Mouse (Mus musculus) c-Kit-positive CD71-positive TER-119-negative erythroid progenitor cells, embryonic 14.5 days (primary cell): ENCODE results near the gene Mindy2.
"Not testable (repeated sequence)": the region's sequence is repeated elsewhere in the genome, so short reads cannot be mapped to it uniquely, and the experiment has no call there.

Experiments used
- DNase-seq: peaks from one replicate; pipeline ENCODE4 v3.0.0-alpha.2; 2013; ENCODE audit warnings: low read depth

Gene Mindy2

DNA sequence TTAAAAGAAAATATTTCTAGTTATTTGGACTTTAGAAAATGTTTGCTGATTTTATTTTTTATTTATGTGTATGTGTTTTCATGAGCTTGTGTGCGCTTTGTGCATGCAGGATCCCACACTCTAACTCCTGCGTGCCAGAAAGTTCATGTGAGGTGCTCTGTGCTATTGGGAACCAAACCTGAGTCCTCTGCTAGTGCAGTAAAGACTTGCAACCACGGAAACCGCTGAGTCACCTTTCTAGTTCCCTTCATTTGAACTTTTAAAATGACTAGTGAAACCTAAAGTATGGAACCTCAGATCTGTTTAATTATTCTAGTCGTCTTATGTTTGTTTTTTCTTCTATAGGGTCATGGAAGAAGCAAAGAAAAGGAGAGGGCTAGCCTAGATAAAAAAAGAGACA, 76.0 kb downstream of the Mindy2 start:
- no peak for DNase-seq

DNA sequence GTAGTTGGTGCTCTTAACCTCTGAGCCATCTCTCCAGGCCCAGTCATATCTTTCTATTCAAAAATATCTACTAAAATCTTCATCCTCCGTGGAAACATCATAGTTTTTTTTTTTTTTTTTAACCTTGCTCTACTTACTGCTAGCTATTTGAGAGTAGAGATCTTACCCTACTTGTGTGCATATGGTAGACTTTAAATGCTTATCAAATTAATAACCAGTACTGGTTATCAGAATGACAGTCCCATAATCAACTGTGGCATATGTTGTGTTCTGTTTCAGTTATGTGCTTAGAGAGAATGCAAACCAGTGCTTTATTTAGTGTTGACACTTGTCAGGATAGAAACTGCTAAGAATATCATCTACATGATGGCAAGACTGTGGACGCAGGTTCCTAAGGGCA, 78.9 kb downstream of the Mindy2 start:
- no peak for DNase-seq

DNA sequence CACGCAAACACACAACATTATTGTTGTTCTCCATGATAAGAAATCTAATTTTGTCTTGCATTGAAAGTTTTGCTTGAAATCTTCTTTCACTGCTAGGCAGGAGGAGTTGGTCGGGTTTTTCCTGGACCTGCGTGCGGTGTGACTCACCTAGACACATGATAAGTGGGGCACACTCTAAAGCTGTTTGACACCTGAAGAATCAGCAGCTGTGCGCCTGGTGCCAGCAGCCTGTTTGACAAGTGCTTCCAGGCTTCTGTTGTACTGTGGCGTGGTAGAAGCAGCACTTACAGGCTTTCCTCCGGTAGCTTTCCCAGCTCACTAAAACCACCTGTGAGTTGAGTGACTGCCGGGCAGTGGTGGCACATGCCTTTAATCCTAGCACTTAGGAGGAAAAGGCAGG, 86.6 kb downstream of the Mindy2 start:
- no peak for DNase-seq

DNA sequence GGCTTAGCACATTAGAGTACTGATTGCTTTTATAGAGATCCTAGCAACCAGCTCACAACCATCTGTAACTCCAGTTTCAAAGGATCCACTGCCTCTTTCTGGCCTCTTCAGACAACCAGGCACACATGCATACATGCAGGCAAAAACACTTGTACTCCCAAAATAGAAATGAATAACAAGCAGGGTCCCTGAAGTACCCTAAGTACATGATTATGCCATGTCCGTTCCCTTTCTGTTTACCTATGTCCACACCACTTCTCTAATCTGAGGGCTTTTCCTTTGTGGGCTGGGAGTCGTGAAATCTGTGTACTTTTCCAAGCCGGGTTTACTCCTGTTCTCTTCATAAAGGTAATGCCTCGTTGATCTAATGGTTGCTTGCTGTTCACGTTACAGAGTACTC, 89.3 kb downstream of the Mindy2 start:
- DNase-seq, result no peak

DNA sequence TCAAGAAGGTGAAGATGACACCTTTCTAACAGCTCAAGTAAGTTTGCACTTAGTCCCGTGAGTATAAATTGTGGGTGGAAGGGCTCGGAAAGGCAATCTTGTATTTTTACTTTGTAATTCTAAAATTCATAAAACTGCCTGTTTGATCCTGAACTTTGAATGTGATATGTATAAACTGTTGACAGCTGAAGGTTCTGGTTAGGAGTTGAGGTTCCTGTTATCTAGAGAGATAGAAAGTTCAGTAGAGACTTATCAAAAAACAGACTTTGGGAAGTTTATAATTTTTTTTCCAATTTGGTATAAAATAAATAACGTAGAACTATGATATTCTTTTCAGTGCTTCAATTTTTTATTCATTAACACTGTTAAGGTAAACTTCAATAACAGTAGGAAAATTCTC, 94.1 kb downstream of the Mindy2 start:
- DNase-seq, result no peak

DNA sequence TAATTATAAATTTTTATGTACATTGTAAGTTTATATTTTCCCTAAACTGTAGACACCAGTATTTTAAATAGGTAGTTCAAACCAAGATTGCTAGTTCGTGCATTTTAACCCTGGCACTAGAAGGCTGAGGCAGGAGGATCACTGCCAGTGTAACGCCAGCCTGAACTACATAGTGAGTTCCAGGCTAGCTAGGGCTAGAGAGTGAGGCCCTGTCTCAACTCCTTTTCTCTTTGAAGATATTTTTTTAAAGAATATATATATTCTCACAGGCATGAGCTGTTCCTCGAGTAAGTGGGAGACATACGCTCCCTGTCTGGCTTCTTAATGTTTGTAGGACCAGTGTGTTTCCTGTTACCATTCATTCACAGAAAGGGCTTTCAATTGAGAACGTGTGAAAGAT, 100.2 kb downstream of the Mindy2 start:
- no peak for DNase-seq

DNA sequence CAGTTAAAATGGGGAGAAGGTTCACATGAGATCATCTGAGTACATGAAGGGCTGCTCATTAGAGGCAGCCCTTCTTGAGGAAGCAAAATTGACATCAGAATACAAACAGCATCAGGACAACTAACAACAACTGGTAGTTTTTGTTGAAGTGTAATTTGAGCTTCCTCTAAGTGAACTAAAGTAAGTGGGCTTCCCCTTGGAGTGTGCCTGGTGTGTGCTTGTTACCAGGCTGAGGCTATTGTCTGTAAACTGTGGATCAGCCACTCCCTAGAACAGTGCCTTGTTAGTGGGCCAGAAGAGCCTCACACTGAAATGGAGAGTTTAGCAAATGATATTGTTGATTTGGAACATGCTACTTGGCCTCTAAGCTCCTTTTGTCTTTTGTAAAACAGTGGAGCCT, 101.5 kb downstream of the Mindy2 start:
- DNase-seq, result no peak

DNA sequence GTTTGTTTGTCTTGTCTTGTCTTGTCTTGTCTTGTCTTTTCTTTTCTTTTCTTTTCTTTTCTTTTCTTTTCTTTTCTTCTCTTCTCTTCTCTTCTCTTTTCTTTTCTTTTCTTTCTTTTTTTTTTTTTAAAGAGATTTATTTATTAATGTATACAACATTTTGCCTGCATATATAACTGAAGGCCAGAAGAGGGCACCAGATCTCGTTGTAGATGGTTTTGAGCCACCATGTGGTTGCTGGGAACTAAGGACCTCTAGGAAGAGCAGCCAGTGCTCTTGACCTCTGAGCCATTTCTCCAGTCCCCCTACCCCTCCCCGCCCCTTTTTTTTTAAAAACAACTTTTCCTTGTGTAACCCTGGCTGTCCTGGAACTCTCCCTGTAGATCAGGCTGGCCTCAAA, 104.7 kb downstream of the Mindy2 start:
- DNase-seq, result not testable (repeated sequence)

DNA sequence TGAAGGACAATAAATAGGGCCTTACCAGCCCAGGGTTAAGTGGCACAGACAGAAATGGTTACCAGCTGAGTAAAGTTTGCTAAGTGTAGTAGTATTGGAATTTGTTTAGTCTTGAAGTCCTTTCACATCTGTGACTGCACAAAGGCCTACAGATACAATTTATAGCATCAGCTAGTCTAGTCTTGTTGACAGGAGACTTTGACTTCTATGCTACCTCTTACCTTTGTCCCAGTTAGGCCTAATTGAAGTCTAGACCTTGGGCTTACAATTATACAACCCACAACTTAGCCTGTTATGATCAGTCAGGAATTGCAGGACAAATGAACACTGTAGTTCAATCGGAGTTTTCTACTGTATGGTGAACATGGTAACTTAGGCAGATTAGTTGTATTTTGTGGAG, 105.5 kb downstream of the Mindy2 start:
- DNase-seq, result no peak
